Mouse (Mus musculus) frontal cortex, adult 2 months (tissue): ENCODE results near the gene 4930548H24Rik. TPM values are rescaled to one million over a fixed set of nuclear protein-coding genes. Genes with fewer than 3 reads are reported as not detected.

Source experiments
- DNase-seq, 2 experiments: peaks; one replicate each; pipeline ENCODE4 v3.0.0; 2022; ENCODE audit warnings: low spot score in 1 of 2; ENCODE audit errors: extremely low spot score in 1 of 2
- polyA plus RNA-seq: library from polyadenylated mRNA; depleted of rRNA; stranded (reverse); fragments of >200 nt; gene quantifications from 2 replicates; pipeline ENCODE4 v1.2.3, GENCODE M21; 2012; rRNA removed

4930548H24Rik gene
- polyA plus RNA-seq, 1 experiment, result not detected

- DNase-seq, result no peak
These were observed 49.7 kb downstream of the 4930548H24Rik start for GRCm38 (mm10) chr5:31535228-31535627.

Other genes starting within 250 kb of the 4930548H24Rik start
- gene Nrbp1, start 244.9 kb upstream of the 4930548H24Rik start, polyA plus RNA-seq, result 99.9 and 116 TPM in 2 replicates
- gene Gm9970, start 244.5 kb upstream of the 4930548H24Rik start, polyA plus RNA-seq, result not detected in 2 replicates
- gene Krtcap3, start 234.0 kb upstream of the 4930548H24Rik start, polyA plus RNA-seq, result 3.0 and 3.2 TPM in 2 replicates
- 69.6 and 78.0 TPM in 2 replicates for gene Ift172, start 194.6 kb upstream of the 4930548H24Rik start, polyA plus RNA-seq
- gene Fndc4, start 189.7 kb upstream of the 4930548H24Rik start, polyA plus RNA-seq, result 132 and 178 TPM in 2 replicates
- 0.16 and 0.23 TPM in 2 replicates for gene Gckr, start 188.3 kb upstream of the 4930548H24Rik start, polyA plus RNA-seq
- gene Zfp512, start 33.3 kb upstream of the 4930548H24Rik start, polyA plus RNA-seq, result 46.1 and 51.9 TPM in 2 replicates
- 22.0 and 26.7 TPM in 2 replicates for gene Gpn1, start 9.0 kb downstream of the 4930548H24Rik start, polyA plus RNA-seq
- 25.6 and 28.7 TPM in 2 replicates for gene Slc4a1ap, start 41.3 kb downstream of the 4930548H24Rik start, polyA plus RNA-seq
- 15.0 and 15.8 TPM in 2 replicates for gene Supt7l, start 42.1 kb downstream of the 4930548H24Rik start, polyA plus RNA-seq
- 97.5 and 98.3 TPM in 2 replicates for gene Mrpl33, start 111.2 kb downstream of the 4930548H24Rik start, polyA plus RNA-seq
- 3.1 and 3.6 TPM in 2 replicates for gene Rbks, start 211.9 kb downstream of the 4930548H24Rik start, polyA plus RNA-seq
- gene Babam2, start 211.9 kb downstream of the 4930548H24Rik start, polyA plus RNA-seq, result 44.9 and 45.2 TPM in 2 replicates